In the genomic region with DNA sequence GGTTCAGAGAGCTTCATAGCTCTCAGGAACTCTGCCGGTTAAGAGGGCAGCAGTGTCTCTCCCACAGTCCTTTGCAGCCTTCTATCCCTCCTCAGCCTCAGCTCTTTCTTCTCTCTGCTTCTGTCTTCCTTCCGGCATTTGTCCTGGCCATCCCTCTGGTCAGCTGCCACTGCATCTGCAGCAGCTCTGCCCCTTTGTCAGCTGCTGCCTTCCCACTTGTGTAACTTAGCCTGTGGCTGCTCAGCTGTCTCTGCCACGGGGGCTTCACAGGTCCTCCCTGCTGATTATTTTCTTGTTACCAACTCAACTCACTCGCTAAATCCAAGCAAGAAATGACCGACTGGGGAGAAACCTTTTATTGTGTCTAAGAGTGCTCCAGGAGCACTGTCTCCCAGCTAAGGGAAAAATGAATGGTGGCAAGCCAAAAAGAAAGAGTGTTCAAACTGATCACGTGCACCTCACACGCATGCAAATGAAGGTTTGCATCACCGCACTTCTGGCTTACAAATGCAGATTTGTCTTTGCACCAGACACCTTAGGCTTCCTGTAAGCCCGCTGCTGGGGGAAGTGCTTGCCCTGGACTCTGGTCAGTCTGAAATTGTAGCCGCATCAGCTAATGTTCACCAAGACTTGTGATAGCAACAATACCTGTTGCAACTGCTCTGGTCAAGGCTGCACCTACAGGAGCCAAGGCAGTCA, we compare ENCODE assay signal across 14 mouse cellular contexts. TPM values are rescaled to one million over a fixed set of nuclear protein-coding genes. Genes with fewer than 3 reads are reported as not detected.
DNase-seq lines count a peak whose midpoint lies in the region; ATAC-seq lines count a peak whose summit lies in the region.
"Had no signal": no experiment of that assay in that cellular context is flagged by ENCODE, and none has a peak within 500 bp of the region (broad histone marks: within the 10 kb centered on the region; RNA-seq: fewer than 3 reads in every experiment).

No protein-coding gene starts in this region.

- no peaks in the 10 kb centered on the region for H3K36me3 ChIP-seq in neural tube, embryonic 11.5 days (ENCODE audit: control insufficient read depth, insufficient read depth, low read length)
- no peaks in the 10 kb centered on the region for H3K36me3 ChIP-seq in forebrain, embryonic 14.5 days (ENCODE audit: control insufficient read depth, insufficient read depth, low read length)
- H3K36me3 ChIP-seq: embryonic facial prominence, embryonic 12.5 days had no signal

- peak overlapping the region; percentile 23; the same call in 1 of the 2 replicates for H3K9ac ChIP-seq in neural tube, embryonic 11.5 days (ENCODE audit: low read length)
- peak overlapping the region; percentile 17; the same call in 1 of the 2 replicates for H3K9ac ChIP-seq in forebrain, embryonic 14.5 days (ENCODE audit: low read length)
- H3K9ac ChIP-seq: embryonic facial prominence, embryonic 12.5 days; liver, postnatal 0 days had no signal

- H3K27me3 ChIP-seq in neural tube, embryonic 11.5 days (ENCODE audit: control insufficient read depth, insufficient read depth, low read length) = no peaks in the 10 kb centered on the region
- H3K27me3 ChIP-seq in forebrain, embryonic 14.5 days (replicated peaks; ENCODE audit: control insufficient read depth, insufficient read depth, low read length) = no peaks in the 10 kb centered on the region

- H3K4me2 ChIP-seq in neural tube, embryonic 11.5 days (ENCODE audit: low read depth) = no peak overlapping the region
- H3K4me2 ChIP-seq in forebrain, embryonic 14.5 days (ENCODE audit: low read length) = 0 out of 2 replicates have a peak overlapping the region, but pooled peaks have one; percentile 16
- H3K4me2 ChIP-seq: embryonic facial prominence, embryonic 12.5 days had no signal

- 52% methylated on average over 10 of the region's 10 CpGs for WGBS in neural tube, embryonic 11.5 days
- whole genome bisulfite sequencing in forebrain, embryonic 14.5 days = 15% methylated on average over 10 of the region's 10 CpGs

- ATAC-seq in neural tube, embryonic 11.5 days (ENCODE audit: insufficient read depth, low FRiP score, low TSS enrichment) = no peak
- ATAC-seq in forebrain, embryonic 14.5 days = peak; percentile 75
- ATAC-seq in megakaryocyte progenitor cell, adult 5-6 weeks (replicated peaks; ENCODE audit: poor library complexity) = peak; percentile 52
- no peak for ATAC-seq in erythroblast, adult 5-6 weeks (replicated peaks; ENCODE audit: low FRiP score, poor library complexity, severe bottlenecking)
- ATAC-seq: liver, postnatal 0 days had no signal

- H3K27ac ChIP-seq in neural tube, embryonic 11.5 days (ENCODE audit: low read depth, low read length) = 0 out of 2 replicates have a peak overlapping the region, but pooled peaks have one; percentile 27
- no peak overlapping the region for H3K27ac ChIP-seq in forebrain, embryonic 14.5 days (ENCODE audit: low read depth, low read length)
- H3K27ac ChIP-seq: embryonic facial prominence, embryonic 12.5 days had no signal

- no peaks in the 10 kb centered on the region for H3K9me3 ChIP-seq in neural tube, embryonic 11.5 days (ENCODE audit: control insufficient read depth, low read length)
- no peaks in the 10 kb centered on the region for H3K9me3 ChIP-seq in forebrain, embryonic 14.5 days (replicated peaks; ENCODE audit: control insufficient read depth, low read length)
- H3K9me3 ChIP-seq: embryonic facial prominence, embryonic 12.5 days had no signal

- peaks cover 11% of the 10 kb centered on the region; the same call in 1 of the 2 replicates for H3K4me1 ChIP-seq in neural tube, embryonic 11.5 days (ENCODE audit: control insufficient read depth, insufficient read depth, low read length)
- peaks cover 2% of the 10 kb centered on the region; the same call in 1 of the 2 replicates for H3K4me1 ChIP-seq in forebrain, embryonic 14.5 days (ENCODE audit: control insufficient read depth, insufficient read depth, low read length)

- no peak overlapping the region for H3K4me3 ChIP-seq in neural tube, embryonic 11.5 days (ENCODE audit: low read depth, low read length)
- no peak overlapping the region for H3K4me3 ChIP-seq in forebrain, embryonic 14.5 days (ENCODE audit: low read depth, low read length)
- H3K4me3 ChIP-seq: embryonic facial prominence, embryonic 12.5 days had no signal

- DNase-seq in neural tube, embryonic 11.5 days (ENCODE audit: low spot score) = no peak
- DNase-seq in neural tube, embryonic 10.5 days (ENCODE audit: extremely low spot score, low spot score) = no peak
- DNase-seq in forebrain, embryonic 14.5 days (ENCODE audit: low spot score) = peak; percentile 46
- DNase-seq in yolk sac, embryonic 10.5 days (ENCODE audit: low spot score) = peak; percentile 72
- no peak for DNase-seq in right cerebral cortex, postnatal 14 days
- DNase-seq in heart, postnatal 4 days = no peak
- DNase-seq: adrenal gland, adult 2 months; cerebellum, adult 11-12 months; heart, postnatal 36 days; liver, postnatal 0 days; right cerebral cortex, adult 18-20 months had no signal

RNA-seq across cellular contexts. Expression of gene Mex3b, which starts 24.8 kb away (rescaled TPM):
- 37.5 TPM in 2 replicates for polyA plus RNA-seq in neural tube, embryonic 11.5 days (2014; fragmentation: Nextera tagmentation; extraction: Ambion mirVana)
- 53.1 and 54.2 TPM in 2 replicates for polyA plus RNA-seq in forebrain, embryonic 14.5 days (2014; fragmentation: Nextera tagmentation; extraction: Ambion mirVana)
- total RNA-seq in megakaryocyte progenitor cell, adult 5-6 weeks (2015) = 3.7 and 4.5 TPM in 2 replicates
- 2.2 and 4.7 TPM in 2 replicates for total RNA-seq in megakaryocyte progenitor cell, adult 5-6 weeks (2017)
- 0.77 and 0.84 TPM in 2 replicates for total RNA-seq in erythroblast, adult 5-6 weeks (2015; ENCODE audit: low replicate concordance)
- 0.77 and 0.98 TPM in 2 replicates for total RNA-seq in erythroblast, adult 5-6 weeks (2017; ENCODE audit: low replicate concordance)
- total RNA-seq in heart, postnatal 4 days (2021) = 10 to 100 TPM; 13.4 to 14.3 TPM

Comparison
In these comparisons a context has a peak if more than half of its experiments do, and no peak if none do; other contexts are left out.
1. ATAC-seq: peak in forebrain, embryonic 14.5 days (single experiment) and megakaryocyte progenitor cell, adult 5-6 weeks (single experiment); none in neural tube, embryonic 11.5 days (single experiment) and erythroblast, adult 5-6 weeks (single experiment).
2. DNase-seq: peak in forebrain, embryonic 14.5 days (single experiment) and yolk sac, embryonic 10.5 days (single experiment); none in neural tube, embryonic 11.5 days (single experiment), neural tube, embryonic 10.5 days (single experiment), right cerebral cortex, postnatal 14 days (single experiment) and heart, postnatal 4 days (single experiment).